Mouse (Mus musculus) frontal cortex, postnatal 14 days (tissue): Measurements from ENCODE around the gene Tbx18.

Source experiments
- DNase-seq, 2 experiments: peaks; one replicate each; pipeline ENCODE4 v3.0.0; 2022; ENCODE audit warnings: low spot score in 2 of 2

Gene Tbx18

GRCm38 (mm10) chr9:87730961-87731535 is at the start of gene Tbx18:
Gene Tbx18, minus strand, starts transcription at chr9:87731260.
- no peak for DNase-seq

- no peak for DNase-seq
Observed at GRCm38 (mm10) chr9:87773951-87774350, 42.9 kb upstream of the Tbx18 start.

- DNase-seq: no peak
Observed at GRCm38 (mm10) chr9:87755621-87756020, 24.6 kb upstream of the Tbx18 start.

GRCm38 (mm10) chr9:87741599-87741998 is 10.5 kb upstream of the Tbx18 start:
- DNase-seq: no peak

GRCm38 (mm10) chr9:87740667-87741066 is 9.6 kb upstream of the Tbx18 start:
- DNase-seq: no peak

GRCm38 (mm10) chr9:87740241-87740645 is 9.2 kb upstream of the Tbx18 start:
- no peak for DNase-seq

GRCm38 (mm10) chr9:87739543-87740161 is 8.6 kb upstream of the Tbx18 start:
- no peak for DNase-seq

GRCm38 (mm10) chr9:87738766-87739542 is 7.9 kb upstream of the Tbx18 start:
- no peak for DNase-seq

GRCm38 (mm10) chr9:87738123-87738522 is 7.1 kb upstream of the Tbx18 start:
- DNase-seq: no peak

- no peak for DNase-seq
Observed at GRCm38 (mm10) chr9:87737271-87737670, 6.2 kb upstream of the Tbx18 start.

- DNase-seq: no peak
Observed at GRCm38 (mm10) chr9:87735046-87735445, 4.0 kb upstream of the Tbx18 start.

GRCm38 (mm10) chr9:87734631-87735030 is 3.6 kb upstream of the Tbx18 start:
- no peak for DNase-seq

- DNase-seq: no peak
Observed at GRCm38 (mm10) chr9:87733732-87734131, 2.7 kb upstream of the Tbx18 start.

GRCm38 (mm10) chr9:87733236-87733630 is 2.2 kb upstream of the Tbx18 start:
- no peak for DNase-seq

GRCm38 (mm10) chr9:87732416-87733235 is 1.6 kb upstream of the Tbx18 start:
- DNase-seq: no peak

- DNase-seq: no peak
Observed at GRCm38 (mm10) chr9:87730271-87730960, 644 bp downstream of the Tbx18 start.

GRCm38 (mm10) chr9:87729316-87730270 is 1.5 kb downstream of the Tbx18 start:
- no peak for DNase-seq

- DNase-seq: no peak
Observed at GRCm38 (mm10) chr9:87728107-87728506, 3.0 kb downstream of the Tbx18 start.

GRCm38 (mm10) chr9:87727155-87727953 is 3.7 kb downstream of the Tbx18 start:
- no peak for DNase-seq

GRCm38 (mm10) chr9:87721793-87722192 is 9.3 kb downstream of the Tbx18 start:
- no peak for DNase-seq
